Mouse (Mus musculus) forebrain, embryonic 11.5 days (tissue): ENCODE results near the gene Ube2e1. TPM values are rescaled to one million over a fixed set of nuclear protein-coding genes. Genes with fewer than 3 reads are reported as not detected.

Experiments
- ATAC-seq: fragments of 200-750 bp; cut with Nextera tagmentation; replicated peaks from 2 replicates; pipeline ENCODE4 v1.8.0; 2017; ENCODE audit warnings: moderate TSS enrichment; ENCODE audit not compliant: low FRiP score
- DNase-seq: peaks from one replicate; pipeline ENCODE4 v3.0.0-alpha.2; 2017; ENCODE audit warnings: low spot score
- H3K27ac ChIP-seq: fragments of 300-500 bp; sonication (generic); 2 replicates; pipeline ENCODE4 v1.5.1; 2014; ENCODE audit warnings: low read depth, low read length
- H3K27me3 ChIP-seq: fragments of 300-500 bp; sonication (generic); 2 replicates; pipeline ENCODE4 v1.6.1; 2014; ENCODE audit warnings: mild to moderate bottlenecking, low read length, mixed read lengths; ENCODE audit not compliant: control insufficient read depth, insufficient read depth
- H3K36me3 ChIP-seq: fragments of 300-500 bp; sonication (generic); 2 replicates; pipeline ENCODE4 v1.6.1; 2014; ENCODE audit warnings: mild to moderate bottlenecking, low read length, moderate library complexity, mixed read lengths; ENCODE audit not compliant: control insufficient read depth, insufficient read depth
- H3K4me1 ChIP-seq: fragments of 300-500 bp; sonication (generic); replicated peaks from 2 replicates; pipeline ENCODE4 v1.6.1; 2014; ENCODE audit warnings: low read length, mixed read lengths; ENCODE audit not compliant: control insufficient read depth, insufficient read depth
- H3K4me2 ChIP-seq: fragments of 300-500 bp; sonication (generic); 2 replicates; pipeline ENCODE4 v1.6.1; 2014; ENCODE audit warnings: low read depth, mild to moderate bottlenecking, low read length, moderate library complexity, mixed read lengths; ENCODE audit not compliant: severe bottlenecking
- H3K4me3 ChIP-seq: fragments of 300-500 bp; sonication (generic); 2 replicates; pipeline ENCODE4 v1.5.1; 2014; ENCODE audit warnings: low read depth, low read length
- H3K9ac ChIP-seq: fragments of 300-500 bp; sonication (generic); 2 replicates; pipeline ENCODE4 v1.6.1; 2014; ENCODE audit warnings: low read length
- H3K9me3 ChIP-seq: fragments of 300-500 bp; sonication (generic); 2 replicates; pipeline ENCODE4 v1.6.1; 2016; ENCODE audit warnings: low read length, mixed read lengths; ENCODE audit not compliant: control insufficient read depth
- WGBS: fragments of 180-500 bp; shearing (Covaris S2); extraction: QIAGEN DNeasy Blood & Tissue Kit; methylation state at CpG from one replicate; pipeline ENCODE4 v1.1.7; 2014; 5-methylcytosine and 5-hydroxymethylcytosine counted together
- polyA plus RNA-seq: library from polyadenylated mRNA; unstranded; fragments of >200 nt; fragmentation: Nextera tagmentation; extraction: Ambion mirVana; gene quantifications from 2 replicates; pipeline ENCODE4 v1.2.1, GENCODE M21; 2014

Ube2e1 gene
- polyA plus RNA-seq: 65.5 and 65.7 TPM in 2 replicates

DNA sequence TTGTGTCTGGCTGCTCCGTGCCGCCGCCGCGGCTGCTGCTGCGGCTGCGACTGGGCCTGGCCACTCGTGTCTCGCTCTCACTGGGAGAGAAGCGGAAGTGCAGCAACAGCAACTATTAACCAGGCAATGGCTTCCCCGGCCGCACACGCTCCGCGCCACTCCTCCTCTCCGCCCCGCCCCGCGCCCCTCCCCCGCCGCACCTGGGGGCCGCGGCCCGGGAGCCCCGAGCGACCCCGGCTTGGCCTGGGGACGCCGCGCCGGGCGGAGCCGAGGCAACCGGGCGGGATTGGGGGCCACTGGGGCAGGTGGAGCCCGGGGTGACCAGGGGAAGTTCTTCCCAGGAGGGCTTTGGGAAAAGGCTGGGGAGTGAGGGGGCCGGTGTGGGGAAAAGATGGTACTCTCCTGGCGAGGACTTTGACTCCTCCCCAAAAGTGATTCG, at the start of gene Ube2e1:
Gene Ube2e1, minus strand, starts transcription at position 167 of the 439 bp plus-strand sequence.
- peak within 1 kb of the TSS; percentile 95 for H3K4me3 ChIP-seq
- under 1% methylated on average over 28 of the region's 39 CpGs for WGBS
- ATAC-seq (peak; percentile 90), DNase-seq (peak; percentile 87)
- H3K4me1 ChIP-seq: 0 out of 2 replicates have a peak, but pooled peaks cover 9% of the 10 kb centered on the region
- H3K4me2 ChIP-seq: peak within 1 kb of the TSS; percentile 73
- no peaks in the 10 kb centered on the region for H3K9me3 ChIP-seq
- peak within 1 kb of the TSS; percentile 98 for H3K9ac ChIP-seq
- H3K27me3 ChIP-seq: no peaks in the 10 kb centered on the region
- peak within 1 kb of the TSS; percentile 31; the same call in 1 of the 2 replicates for H3K27ac ChIP-seq
- no peaks in the 10 kb centered on the region for H3K36me3 ChIP-seq

DNA sequence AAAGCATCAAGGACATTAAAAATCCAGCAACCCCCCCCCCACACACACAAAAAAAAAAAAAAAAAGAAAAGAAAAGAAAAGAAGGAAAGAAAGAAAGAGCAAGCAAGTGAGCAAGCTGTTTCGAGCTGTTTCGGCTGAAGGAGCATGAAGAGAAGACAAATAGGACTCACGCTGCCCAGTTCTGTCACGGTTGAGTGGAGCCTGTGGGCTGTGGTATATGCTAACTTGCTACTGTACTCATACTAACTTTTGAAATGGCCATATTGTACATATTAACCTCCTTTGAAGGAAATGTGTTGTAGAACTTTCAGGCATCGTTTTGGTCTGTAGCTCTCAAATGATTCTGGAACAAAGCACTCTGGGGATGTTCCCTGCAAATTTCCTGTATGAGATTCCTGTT, 48.2 kb upstream of the Ube2e1 start:
- Histone ChIP-seq H3K36me3 (no peaks in the 10 kb centered on the region), H3K27me3 (no peaks in the 10 kb centered on the region), H3K4me3 (no peak overlapping the region), H3K9me3 (no peaks in the 10 kb centered on the region; the same call in 1 of the 2 replicates), H3K27ac (no peak overlapping the region), H3K4me2 (no peak overlapping the region), H3K9ac (no peak overlapping the region), H3K4me1 (no peaks in the 10 kb centered on the region)
- WGBS: 75% methylated on average over 5 of the region's 5 CpGs
- DNase-seq: no peak
- ATAC-seq: no peak

GRCm38 (mm10) chr14:18377944-18378575, 46.4 kb upstream of the Ube2e1 start:
- DNase-seq: no peak
- no peaks in the 10 kb centered on the region for H3K36me3 ChIP-seq
- H3K9ac ChIP-seq: no peak overlapping the region
- H3K4me3 ChIP-seq: no peak overlapping the region
- ATAC-seq: 0 out of 2 replicates have a peak, but pooled peaks have one; percentile 34
- no peak overlapping the region for H3K27ac ChIP-seq
- no peaks in the 10 kb centered on the region for H3K27me3 ChIP-seq
- WGBS: 70% methylated on average over 8 of the region's 8 CpGs
- H3K4me1 ChIP-seq: no peaks in the 10 kb centered on the region
- no peak overlapping the region for H3K4me2 ChIP-seq
- no peaks in the 10 kb centered on the region for H3K9me3 ChIP-seq

GRCm38 (mm10) chr14:18376206-18376605, 44.5 kb upstream of the Ube2e1 start:
- ATAC-seq (no peak), DNase-seq (no peak)
- H3K4me2 ChIP-seq: no peak overlapping the region
- no peak overlapping the region for H3K27ac ChIP-seq
- no peaks in the 10 kb centered on the region for H3K9me3 ChIP-seq
- no peak overlapping the region for H3K4me3 ChIP-seq
- WGBS: 87% methylated on average over 3 of the region's 3 CpGs
- no peaks in the 10 kb centered on the region for H3K4me1 ChIP-seq
- no peaks in the 10 kb centered on the region for H3K27me3 ChIP-seq
- H3K9ac ChIP-seq: no peak overlapping the region
- H3K36me3 ChIP-seq: no peaks in the 10 kb centered on the region

DNA sequence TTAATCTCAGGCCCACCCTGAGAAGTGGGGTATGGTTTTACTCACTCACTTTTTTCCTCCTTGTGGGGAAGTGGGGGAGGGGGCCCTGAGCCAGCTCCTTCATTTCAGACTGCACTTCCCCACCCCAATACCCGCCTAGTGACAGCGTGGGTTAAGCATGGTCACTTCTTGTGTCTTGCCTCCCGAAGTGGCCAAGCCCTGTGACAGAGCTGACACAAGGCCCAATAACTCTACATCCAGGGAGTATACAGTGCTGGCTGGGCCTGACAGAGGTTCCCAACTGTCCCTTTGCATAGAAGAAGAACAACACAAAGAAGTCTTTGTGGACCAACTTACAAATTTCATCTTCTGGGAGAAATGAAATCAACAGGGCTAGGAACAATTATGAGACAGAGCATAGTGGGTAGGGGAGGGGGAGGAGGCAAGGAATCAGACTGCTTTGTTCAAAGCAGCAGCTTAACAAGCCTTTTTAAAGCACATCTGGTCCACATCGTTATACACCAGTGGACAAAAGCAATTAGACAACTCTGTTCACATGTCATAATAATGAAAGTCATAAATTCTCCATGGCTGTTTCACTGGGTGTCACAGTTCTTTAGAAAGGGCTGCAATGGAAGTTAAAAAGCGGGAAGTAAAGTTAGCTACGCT, 42.2 kb upstream of the Ube2e1 start:
- Histone ChIP-seq H3K4me3 (no peak overlapping the region), H3K9me3 (no peaks in the 10 kb centered on the region), H3K27ac (no peak overlapping the region), H3K4me1 (no peaks in the 10 kb centered on the region), H3K36me3 (no peaks in the 10 kb centered on the region), H3K9ac (no peak overlapping the region), H3K4me2 (no peak overlapping the region), H3K27me3 (no peaks in the 10 kb centered on the region)
- WGBS: 53% methylated on average over 6 of the region's 6 CpGs
- ATAC-seq: peak; percentile 41; the same call in 1 of the 2 replicates
- DNase-seq: no peak

DNA sequence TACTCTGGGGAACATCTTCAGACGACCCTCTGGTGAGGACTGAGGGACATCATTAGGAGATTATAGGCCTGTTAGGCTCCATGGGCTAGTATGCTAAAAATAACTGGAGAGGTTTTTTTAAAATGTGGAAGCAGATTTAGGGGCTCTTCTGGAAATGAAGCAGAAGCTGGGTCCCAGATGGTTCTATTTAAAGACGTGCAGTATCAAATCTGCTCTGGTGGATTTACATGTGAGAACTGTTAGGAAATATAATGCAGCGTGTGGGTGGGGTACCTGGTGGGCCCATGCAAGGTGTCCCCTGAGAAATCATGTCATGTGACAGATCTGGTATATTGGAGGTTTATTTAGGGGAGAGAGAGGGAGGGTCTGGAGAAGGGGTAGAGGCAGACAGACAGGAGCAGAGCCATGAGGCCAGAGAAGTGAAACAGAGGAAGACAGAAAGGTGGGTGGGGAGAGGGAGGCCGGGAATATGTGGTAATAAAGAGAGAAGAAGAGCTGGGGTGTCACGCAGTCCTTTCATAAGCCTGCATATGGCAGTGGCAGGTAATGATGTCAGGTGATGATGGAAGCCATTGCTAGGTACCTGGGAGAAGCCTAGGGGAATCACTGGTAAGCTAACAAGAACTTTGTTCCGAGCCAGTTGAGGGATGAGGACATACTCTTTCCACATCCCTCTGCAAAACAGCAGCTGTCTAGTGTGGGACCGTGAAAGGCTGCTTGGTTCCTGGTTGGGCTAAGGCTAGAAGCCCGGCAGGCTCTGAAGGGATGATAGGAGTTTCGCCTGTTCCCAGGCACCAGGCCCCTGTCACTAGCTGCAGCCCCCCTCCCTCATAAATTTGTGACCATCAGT, 41.3 kb upstream of the Ube2e1 start:
- Histone ChIP-seq H3K4me3 (no peak overlapping the region), H3K36me3 (no peaks in the 10 kb centered on the region), H3K27me3 (no peaks in the 10 kb centered on the region), H3K27ac (no peak overlapping the region), H3K4me2 (no peak overlapping the region), H3K9me3 (no peaks in the 10 kb centered on the region), H3K4me1 (no peaks in the 10 kb centered on the region), H3K9ac (no peak overlapping the region)
- no peak for DNase-seq
- no peak for ATAC-seq
- 84% methylated on average over 9 of the region's 9 CpGs for WGBS

- H3K9ac ChIP-seq: no peak overlapping the region
- no peak overlapping the region for H3K27ac ChIP-seq
- no peak overlapping the region for H3K4me3 ChIP-seq
- DNase-seq: no peak
- no peak overlapping the region for H3K4me2 ChIP-seq
- ATAC-seq: no peak
- no peaks in the 10 kb centered on the region for H3K27me3 ChIP-seq
- H3K9me3 ChIP-seq: no peaks in the 10 kb centered on the region
- no peaks in the 10 kb centered on the region for H3K36me3 ChIP-seq
- no peaks in the 10 kb centered on the region for H3K4me1 ChIP-seq
Measured at GRCm38 (mm10) chr14:18369031-18369430, 37.4 kb upstream of the Ube2e1 start.

GRCm38 (mm10) chr14:18367025-18367424, 35.4 kb upstream of the Ube2e1 start:
- H3K36me3 ChIP-seq: no peaks in the 10 kb centered on the region
- no peaks in the 10 kb centered on the region for H3K27me3 ChIP-seq
- H3K9me3 ChIP-seq: no peaks in the 10 kb centered on the region
- no peak overlapping the region for H3K4me3 ChIP-seq
- no peaks in the 10 kb centered on the region for H3K4me1 ChIP-seq
- no peak for DNase-seq
- WGBS: 47% methylated on average over 5 of the region's 5 CpGs
- no peak for ATAC-seq
- no peak overlapping the region for H3K27ac ChIP-seq
- H3K9ac ChIP-seq: no peak overlapping the region
- H3K4me2 ChIP-seq: no peak overlapping the region
